Mouse (Mus musculus) MEL-GATA-1-ER (cell line): ENCODE measurements around the gene Abr.

ENCODE experiments used
- DNase-seq: peaks from one replicate; pipeline ENCODE4 v3.0.0-alpha.2; 2012; ENCODE audit warnings: low read depth; ENCODE audit errors: extremely low read depth

Abr gene

DNA sequence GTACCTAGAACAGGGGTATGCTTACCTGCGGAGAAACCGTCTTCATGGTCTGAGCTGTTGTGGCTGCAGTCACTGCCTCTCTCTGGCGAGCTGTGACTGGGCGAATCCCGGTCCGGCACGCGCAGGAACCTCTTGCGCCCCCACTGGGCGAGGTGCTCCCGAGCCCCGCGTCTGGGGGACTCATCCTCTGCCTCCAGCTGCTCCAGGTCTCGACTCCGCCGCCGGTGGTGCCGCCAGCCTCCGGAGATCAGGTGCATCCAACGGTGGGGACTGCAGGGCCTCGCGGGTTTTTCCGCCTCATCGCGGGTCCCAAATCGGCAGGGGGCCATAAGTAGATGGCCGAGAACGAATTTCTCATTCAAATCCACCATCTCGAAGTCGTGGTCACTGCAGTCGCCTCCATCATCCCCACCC lies at the start of gene Abr:
Abr (minus strand) TSS at position 163 of the 414 bp plus-strand sequence.
- DNase-seq: no peak

DNA sequence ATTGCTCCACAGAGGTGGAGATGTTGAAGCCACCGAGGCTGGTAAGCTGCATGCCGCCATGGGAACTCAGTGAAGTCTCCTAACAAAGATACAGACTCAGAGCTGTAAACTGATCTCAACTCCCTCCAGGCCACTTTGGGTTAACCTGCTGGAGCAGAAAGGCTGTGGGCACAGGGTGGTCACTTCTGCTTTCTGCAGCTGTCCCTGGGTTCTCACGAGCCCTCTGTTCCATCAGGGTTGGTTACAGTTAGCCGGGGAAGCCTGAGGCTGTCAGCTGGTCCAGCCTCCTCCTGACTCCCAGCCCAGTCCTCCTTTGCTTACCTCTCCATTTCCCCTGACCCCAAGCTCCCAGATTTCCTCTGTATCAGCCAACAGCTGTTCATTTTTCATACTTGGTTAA lies 45.7 kb upstream of the Abr start:
- DNase-seq: no peak

DNA sequence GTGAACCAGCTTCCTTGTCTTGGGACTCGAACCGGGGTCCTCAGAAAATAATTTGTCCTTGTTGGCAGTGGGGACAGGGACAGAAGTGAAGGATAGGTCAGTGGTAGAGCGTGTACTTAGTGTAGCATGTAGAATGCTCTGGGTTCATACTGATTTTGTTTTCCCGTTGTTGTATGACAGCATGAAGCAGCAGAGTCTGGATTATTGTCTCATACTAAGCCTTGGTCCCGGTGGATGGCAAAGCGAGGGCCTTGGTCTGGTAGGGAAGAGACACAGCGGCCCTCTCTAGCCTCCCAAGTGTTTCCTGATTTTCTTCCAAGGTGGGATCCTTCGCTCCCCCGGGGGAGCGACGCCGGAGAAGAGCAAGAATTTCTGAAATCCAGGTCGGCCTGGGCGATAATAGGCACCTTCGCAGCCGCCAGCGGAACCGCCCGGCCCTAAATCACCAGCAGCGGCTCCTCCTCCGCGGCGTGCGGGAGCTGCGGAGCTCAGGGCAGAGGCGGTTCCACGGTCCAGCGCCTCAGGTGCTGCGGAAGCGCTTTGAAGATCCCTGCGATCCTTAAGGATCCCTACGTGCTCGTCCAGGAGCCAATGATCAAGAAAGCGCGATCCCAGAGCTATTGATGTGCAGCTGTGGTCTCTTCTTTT lies 44.0 kb upstream of the Abr start:
- DNase-seq: no peak

DNA sequence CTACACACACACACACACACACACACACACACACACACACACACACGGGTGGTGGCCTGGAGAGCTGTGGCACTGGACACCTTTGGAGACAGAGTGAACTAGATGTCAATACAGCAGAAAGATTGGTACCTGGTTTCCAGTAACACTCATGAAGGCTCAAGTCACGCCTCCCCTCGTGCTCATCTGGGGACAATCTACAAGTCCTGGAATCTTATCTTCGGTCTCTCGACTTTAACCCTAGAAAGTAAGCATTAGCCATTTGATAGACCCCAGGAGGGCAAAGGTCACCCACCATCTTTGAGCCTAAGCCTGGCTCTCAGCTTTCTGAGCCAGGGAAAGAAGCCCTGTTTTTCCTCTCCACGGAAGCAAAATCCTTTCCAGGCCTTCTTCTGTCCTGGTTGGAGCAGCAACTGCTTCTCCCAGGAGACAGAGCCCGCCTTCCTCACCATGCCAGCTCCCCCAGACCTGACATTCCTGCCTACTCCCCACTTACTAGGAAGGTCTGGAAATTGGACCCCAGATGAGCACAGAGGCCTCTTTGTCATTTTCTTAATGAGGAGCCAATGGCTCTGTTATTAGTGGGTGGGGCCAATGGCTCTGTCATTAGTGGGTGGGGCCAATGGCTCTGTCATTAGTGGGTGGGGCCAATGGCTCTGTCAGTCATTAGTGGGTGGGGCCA lies 39.8 kb upstream of the Abr start:
- no peak for DNase-seq

DNA sequence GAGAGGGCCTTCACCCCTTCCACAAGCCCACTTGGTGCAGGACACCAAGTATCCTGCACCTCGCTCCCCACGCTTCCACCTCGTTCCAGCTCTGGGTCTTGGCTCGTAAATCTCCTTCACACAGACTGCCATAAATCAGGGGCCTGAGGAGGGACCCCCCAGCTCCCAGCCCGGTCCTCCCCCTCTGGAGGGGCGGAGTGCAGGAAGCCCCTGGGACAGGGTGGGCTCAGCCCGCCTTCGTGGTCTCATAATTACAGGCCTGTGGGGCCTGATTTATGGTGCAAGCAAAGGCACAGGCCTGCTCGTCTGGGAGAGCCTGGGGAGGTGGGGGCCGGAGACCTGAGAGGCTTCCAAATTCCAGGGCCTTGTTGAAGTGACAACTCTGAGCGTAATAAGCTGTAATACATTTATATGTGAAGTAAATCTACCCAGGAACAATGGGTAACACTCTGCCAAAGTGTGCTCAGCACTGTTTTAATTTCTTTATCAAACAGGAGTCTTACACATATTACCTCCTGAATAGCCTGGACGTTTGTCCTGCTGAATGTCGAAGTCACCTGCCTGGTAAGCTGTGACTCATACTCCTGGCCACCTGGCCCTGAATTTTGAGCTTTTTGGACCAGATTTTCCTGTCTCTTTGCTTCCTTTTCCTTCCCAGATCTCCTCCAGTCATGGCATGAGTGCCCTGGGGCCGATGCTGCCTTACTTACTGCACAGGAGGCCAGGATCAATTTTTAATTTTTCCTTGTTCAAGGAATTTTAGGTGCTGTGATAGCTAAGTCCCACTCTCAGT lies 37.2 kb upstream of the Abr start:
- no peak for DNase-seq

DNA sequence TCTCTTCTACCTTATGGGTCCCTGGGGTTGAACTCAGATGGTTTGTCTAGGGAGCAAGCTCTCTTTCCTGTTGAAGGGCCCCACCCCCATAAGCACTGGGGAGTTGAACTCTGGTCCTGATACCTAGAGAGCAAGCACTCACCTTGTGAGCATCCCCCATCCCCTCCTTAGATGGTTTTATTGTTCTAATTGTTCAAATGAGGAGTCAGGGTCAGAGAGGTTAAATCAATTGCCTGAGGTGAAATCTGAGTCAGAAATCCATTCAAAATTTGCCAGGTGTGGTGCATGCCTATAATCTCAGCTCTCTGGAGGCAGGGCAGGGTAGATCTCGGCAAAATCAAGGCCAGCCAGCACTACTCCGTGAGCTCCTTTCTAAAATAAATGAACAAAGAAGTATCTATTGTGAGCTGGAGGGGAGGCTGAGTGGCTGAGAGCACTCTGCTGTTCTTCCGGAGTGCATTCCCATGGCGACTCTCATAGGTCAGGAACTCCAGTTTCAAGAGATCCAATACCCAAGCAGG lies 35.4 kb upstream of the Abr start:
- no peak for DNase-seq

DNA sequence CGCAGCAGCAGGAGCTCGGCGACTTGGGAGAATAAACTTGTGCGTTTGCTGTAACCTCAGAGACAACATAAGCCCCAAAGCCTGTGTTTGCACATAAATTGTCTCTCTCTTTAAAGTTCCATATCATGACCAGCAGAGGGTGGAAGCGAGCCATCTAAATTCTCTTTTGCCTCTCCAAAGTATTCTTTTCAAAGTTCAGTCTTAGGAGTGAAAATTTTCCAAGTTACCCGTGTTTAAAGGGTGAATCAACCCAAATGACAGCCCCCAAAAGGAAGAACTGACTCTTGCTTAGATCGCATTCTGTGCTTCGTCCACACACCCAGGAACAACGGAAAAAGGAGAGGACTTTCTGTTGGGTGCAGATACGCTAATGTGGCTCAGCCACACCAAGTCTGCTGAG lies 33.0 kb upstream of the Abr start:
- peak; percentile 41 for DNase-seq

DNA sequence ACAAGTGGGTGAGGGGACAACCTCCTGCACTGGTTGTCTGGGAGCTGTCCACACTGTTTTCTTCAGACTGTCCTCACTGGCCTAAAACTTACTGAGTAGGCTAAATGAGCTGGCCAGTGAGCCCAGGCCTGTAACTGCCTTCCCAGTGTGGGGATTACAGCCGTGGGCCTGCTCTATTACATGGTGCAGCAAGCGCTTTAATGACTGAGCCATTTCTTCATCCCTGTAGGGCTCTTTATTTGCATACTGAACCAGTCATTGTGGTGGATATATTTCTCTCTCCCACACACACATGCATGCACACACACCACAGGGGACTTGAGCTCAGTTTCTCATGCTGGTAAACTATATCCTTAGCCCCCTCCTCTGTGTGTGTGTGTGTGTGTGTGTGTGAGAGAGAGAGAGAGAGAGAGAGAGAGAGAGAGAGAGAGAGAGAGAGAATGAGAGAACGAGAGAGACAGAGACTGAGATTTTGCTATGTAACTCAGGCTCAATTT lies 30.8 kb upstream of the Abr start:
- no peak for DNase-seq

DNA sequence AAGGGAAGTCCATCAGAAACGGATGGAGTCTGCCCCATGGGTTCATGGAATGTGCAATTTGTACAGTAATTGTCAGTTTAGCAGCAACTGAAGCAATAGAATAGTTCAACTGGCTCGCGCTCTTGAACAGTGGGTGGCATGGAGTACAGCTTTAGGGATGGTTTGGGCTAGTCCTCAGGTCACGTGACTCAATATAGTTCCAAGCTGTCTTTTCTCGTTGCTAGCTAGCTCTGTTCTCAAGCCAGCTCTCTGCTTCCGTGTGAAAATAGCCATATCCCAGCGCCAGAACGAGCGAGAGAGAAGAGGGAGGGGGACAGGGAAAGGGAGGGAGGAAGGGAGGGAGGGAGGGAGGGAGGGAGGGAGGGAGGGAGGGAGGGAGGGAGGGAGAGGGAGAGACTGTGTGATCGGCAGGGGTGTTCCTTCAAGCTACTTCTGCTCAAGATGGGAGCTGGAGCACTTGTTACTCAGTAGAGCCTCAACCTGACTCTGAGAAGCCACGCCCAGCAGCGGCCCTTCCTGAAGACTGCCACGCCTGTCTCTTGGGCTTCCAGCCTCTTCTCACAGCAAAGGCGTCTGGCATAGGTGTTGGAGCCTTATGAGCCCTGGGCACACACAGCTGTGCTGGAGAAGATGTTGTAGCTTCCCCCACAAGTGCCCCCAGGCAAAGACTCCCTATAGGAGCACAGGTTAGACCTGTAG lies 28.9 kb upstream of the Abr start:
- DNase-seq: no peak

DNA sequence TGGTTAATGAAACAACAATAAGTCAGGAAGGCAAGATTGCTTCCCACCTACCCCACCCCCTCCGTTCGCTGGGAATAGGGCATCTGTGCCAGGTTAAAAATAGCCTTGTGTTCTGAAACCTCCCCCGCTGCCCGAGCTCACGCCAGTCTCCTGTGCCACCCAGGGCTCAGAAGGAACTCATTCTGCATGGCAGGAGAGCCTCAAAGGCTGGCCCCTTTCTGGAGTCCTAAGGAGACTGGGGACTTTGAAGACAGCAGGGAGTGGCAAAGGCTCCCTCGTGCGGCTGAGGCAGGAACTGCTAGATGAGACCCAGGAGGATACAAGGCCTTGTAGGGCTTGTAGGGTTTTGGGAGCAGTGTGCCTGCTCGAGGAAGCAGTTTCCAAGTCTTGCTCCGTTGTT lies 25.4 kb upstream of the Abr start:
- DNase-seq: peak; percentile 54

DNA sequence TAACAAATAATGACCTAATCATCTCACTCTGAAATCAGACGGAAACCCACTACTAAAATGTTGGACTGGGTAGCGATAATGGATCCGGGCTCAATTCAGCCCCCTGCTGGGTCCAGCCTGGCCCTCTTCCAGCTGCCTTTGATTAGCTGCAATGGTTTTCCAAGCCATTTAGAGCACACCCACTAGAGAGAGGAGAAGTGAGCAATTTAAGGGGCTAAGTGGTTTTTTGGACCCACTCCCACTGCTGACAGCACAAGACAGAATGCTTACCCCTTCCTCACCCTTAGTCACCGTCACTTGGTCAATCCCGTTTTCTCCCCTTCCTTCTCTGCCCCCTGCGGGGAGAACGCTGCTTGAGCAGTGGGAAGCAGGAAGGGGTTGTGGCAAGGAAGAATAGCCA lies 24.9 kb upstream of the Abr start:
- no peak for DNase-seq

DNA sequence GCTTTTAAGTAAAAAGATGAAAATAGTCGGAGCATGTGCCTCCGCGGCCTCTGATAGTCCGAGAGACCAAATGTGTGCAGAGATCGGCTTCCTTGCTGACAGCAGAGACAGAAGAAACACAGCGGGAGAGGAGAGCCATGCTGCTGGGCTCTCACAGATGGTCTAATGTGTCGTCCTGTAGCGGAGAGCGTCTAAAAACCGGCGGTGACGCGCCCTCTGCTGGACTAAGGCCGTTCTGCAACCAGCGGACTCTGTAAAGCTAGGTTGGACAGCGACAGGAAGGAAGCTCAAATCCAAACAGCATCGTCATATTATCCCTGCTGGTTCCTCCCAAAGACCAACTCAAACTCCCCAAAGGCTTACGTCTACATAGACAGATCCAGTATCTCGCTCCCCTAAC lies 23.8 kb upstream of the Abr start:
- DNase-seq: peak; percentile 49

DNA sequence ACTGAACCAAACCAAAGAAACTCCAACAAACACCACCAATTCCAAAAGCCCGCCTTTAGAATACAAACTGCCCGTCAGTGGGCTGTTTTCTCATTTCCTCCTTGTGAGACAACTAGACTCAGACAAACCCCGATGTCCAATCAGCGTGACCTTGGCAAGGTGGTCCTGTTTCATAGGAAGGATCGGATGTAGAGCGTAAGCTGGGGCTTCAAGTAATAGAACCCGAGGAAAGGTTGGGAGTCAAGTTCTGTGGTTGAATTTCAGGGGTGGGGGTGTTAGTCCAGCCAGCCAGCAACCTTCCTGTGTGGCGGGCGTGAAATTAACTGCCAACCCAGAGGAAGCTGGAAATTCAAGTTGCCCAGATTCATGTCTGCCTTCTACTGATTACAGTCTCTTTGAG lies 22.9 kb upstream of the Abr start:
- DNase-seq: no peak

DNA sequence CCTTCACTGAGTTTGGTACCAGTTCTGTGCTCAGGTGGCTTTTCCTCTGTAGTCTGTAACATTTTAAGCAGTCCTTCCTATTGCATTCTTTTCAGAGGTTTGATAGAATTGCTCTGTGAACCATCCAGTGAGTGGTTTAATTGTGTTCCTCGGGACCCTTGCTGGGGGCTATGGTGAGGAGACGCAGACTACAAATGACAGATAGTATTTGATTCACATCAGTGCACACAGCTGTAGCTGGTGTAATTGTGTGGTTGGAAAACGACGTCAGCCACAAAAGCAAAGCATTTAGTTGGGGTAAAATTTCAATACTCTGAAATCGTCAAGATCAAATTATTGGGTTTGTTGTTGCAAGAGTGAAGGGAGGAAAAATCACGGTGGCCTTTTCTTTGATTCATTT lies 22.1 kb upstream of the Abr start:
- no peak for DNase-seq

DNA sequence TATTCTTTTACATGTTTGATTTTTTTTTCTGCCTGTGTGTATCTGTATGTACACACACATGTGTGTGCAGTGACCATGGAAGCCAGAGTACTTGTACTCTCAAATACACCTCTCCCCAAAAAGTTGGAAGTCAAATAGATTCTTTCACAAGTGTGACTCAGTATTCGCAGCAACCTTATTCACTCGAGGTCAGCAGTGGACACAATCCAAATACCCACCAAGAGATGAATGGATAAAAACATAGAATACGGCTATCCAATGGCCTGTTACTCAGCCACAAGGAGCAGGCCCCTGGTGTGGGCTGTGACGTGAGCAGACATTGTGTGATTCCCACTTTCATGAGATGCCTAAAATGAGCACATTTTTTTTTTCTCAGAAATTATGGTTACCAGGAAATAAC lies 18.1 kb upstream of the Abr start:
- no peak for DNase-seq

DNA sequence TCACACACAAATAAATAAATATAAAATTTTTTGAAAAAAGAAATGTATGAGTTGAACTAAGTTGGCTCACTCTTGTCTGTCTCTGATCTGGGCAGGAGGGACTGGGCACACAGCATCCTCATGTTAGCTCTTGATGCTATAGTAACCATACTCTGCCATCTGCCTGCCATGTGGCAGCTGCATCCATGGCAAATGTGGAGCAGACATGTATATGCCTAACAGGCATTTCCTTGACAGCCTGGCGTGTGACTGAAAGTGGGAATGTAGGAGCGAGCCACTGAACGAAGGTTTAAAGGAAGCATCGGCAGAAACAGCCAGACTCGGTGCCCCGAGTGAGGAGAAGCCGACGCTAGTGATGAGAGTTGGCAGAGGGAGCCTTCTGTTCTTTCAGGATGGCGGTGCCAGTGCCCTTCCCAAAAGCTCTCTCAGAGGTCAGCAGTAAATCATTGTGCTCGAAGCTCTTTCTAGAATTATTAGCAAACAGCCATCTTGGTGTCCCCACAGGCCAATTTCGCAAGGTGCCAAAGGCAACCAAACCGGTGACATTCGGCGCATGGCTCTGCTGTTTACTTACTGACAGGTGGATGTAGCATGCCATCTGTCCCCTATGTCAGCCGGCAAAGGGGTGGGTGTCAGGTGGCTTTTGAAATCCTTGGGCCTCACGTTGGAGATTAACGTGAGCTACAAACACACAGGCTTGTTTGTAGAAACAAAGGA lies 17.3 kb upstream of the Abr start:
- DNase-seq: no peak

DNA sequence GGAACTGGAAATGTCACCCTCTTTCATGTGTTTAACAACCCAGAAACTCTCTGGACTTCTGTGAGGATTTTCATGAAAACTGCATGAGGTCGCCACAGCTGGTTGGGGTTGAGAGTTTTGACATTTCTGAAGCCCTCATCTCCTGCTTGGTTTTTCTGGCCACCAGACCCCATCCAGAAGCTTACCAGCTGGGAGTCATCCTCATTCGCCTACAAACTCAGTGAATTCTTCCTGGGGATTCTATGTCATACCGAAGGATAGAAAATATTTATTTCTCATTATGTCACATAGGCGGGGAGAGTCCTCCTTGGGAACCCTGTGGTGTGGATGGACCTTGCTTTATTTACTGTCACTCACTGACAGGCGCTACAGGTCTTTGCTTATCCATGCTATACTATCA lies 8.4 kb upstream of the Abr start:
- no peak for DNase-seq

DNA sequence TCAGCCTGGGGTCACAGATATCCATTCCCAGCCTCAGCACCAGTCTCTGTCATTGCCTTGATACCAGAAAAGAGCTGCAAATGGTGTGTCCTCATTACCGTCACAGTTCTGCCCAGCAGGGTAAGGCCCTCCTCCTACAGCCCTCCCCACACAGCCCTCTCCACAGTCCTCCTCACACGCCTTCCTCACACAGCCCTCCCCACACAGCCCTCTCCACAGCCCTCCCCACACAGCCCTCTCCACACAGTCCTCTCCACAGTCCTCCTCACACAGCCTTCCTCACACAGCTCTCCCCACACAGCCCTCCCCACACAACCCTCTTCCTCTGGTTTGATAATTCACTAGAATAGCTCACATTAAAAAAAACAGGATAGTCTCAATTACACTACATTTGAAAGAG lies 7.9 kb upstream of the Abr start:
- no peak for DNase-seq

DNA sequence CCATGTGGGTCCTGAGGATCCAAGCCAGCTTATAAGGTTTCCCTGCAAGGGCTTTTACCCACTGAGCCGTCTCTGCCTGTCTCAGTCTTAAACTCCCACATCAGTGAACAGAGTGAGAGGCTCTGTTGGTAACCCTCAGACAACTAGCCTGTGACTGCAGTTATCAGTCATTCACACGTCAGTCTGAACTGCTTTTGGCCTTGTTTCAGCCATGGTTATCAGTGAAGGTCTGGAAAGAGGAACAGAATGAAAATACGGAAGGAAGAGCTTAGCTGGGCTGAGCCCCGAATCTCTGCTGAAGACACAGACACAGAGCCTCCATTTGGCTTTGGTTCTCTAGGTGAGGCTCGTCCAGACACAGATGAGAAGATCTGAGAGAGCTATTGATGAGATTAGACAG lies 6.5 kb upstream of the Abr start:
- peak; percentile 94 for DNase-seq

DNA sequence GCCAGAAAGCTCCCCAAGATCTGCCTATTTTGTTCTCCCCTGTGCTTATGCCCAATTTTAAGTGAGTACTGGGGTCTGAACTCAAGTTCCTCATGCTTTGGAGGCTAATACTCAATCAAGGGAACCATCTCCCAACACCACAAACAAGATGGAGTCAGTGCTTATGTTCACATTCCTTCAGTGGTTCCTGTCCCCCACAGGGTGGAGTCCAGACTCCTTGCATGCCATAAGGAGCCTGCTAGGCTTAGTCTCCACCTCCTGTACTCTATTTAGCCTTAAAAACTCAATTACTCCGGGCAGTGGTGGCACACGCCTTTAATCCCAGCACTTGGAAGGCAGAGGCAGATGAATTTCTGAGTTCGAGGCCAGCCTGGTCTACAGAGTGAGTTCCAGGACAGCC lies 2.8 kb upstream of the Abr start:
- DNase-seq: no peak

DNA sequence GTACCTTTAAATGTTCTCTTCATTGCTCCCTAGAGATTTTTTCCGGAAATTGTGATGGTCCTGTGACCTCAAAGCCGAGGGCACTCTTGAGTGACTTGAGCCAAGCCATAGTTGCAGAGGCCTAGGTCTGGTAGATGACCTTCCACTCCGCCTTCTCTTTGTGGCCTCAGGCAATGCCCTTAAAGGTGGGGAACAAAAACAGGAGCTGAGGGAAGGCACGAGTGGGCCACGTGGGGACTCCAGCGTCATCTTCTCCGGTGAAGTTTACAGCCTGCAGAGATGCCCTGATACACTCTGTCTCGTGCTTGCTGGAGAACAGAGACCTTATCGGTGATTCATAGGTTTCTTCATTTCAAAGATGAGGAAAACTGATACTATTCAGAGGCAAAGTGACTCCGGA lies 2.0 kb upstream of the Abr start:
- DNase-seq: no peak
